Mouse (Mus musculus): Measurements from ENCODE around the gene Fnbp1. TPM values are rescaled to one million over a fixed set of nuclear protein-coding genes. Genes with fewer than 3 reads are reported as not detected.

Fnbp1 gene
- total RNA-seq, 2 experiments from 2014 or later, result 86.5 to 94.8 TPM

- no peak for DNase-seq (ENCODE audit: low spot score in 2 of 2)
- intact Hi-C loops (cut with DNase I), result no loop called here
Measured at GRCm38 (mm10) chr2:31056070-31056469, 85.7 kb downstream of the Fnbp1 start.

GRCm38 (mm10) chr2:31053851-31054340 lies 87.9 kb downstream of the Fnbp1 start:
- DNase-seq (ENCODE audit: low spot score in 2 of 2), result no peak
- intact Hi-C loops (cut with DNase I), result no loop called here

- intact Hi-C loops (cut with DNase I), result no loop called here
Measured at GRCm38 (mm10) chr2:31053426-31053825, 88.4 kb downstream of the Fnbp1 start.

GRCm38 (mm10) chr2:31052441-31052840 lies 89.4 kb downstream of the Fnbp1 start:
- DNase-seq (ENCODE audit: low spot score in 2 of 2), result no peak
- intact Hi-C loops (cut with DNase I), result no loop called here

More at GRCm38 (mm10) chr2:31053426-31053825, 88.4 kb downstream of the Fnbp1 start:
- no peak for DNase-seq (ENCODE audit: low spot score in 2 of 2)

- no peak for DNase-seq (ENCODE audit: low spot score in 2 of 2)
- intact Hi-C loops (cut with DNase I), result no loop called here
Measured at GRCm38 (mm10) chr2:31048037-31048436, 93.8 kb downstream of the Fnbp1 start.

GRCm38 (mm10) chr2:31043856-31044255 lies 98.0 kb downstream of the Fnbp1 start:
- no peak for DNase-seq (ENCODE audit: low spot score in 2 of 2)
- intact Hi-C loops (cut with DNase I), result no loop called here

- intact Hi-C loops (cut with DNase I), result no loop called here
- no peak for DNase-seq (ENCODE audit: low spot score in 2 of 2)
Measured at GRCm38 (mm10) chr2:31042881-31043280, 98.9 kb downstream of the Fnbp1 start.

- peak in 1 of 2 experiments; percentile 33 for DNase-seq (ENCODE audit: low spot score in 2 of 2)
- intact Hi-C loops (cut with DNase I), result no loop called here
Measured at GRCm38 (mm10) chr2:31041386-31041785, 100.4 kb downstream of the Fnbp1 start.

GRCm38 (mm10) chr2:31040487-31040886 lies 101.3 kb downstream of the Fnbp1 start:
- intact Hi-C loops (cut with DNase I), result no loop called here
- no peak for DNase-seq (ENCODE audit: low spot score in 2 of 2)

GRCm38 (mm10) chr2:31040043-31040442 lies 101.8 kb downstream of the Fnbp1 start:
- DNase-seq (ENCODE audit: low spot score in 2 of 2), result no peak
- intact Hi-C loops (cut with DNase I), result no loop called here

- intact Hi-C loops (cut with DNase I), result no loop called here
- DNase-seq (ENCODE audit: low spot score in 2 of 2), result no peak
Measured at GRCm38 (mm10) chr2:31036811-31037210, 105.0 kb downstream of the Fnbp1 start.

GRCm38 (mm10) chr2:31031972-31032371 lies 109.8 kb downstream of the Fnbp1 start:
- intact Hi-C loops (cut with DNase I), result no loop called here
- no peak for DNase-seq (ENCODE audit: low spot score in 2 of 2)

GRCm38 (mm10) chr2:31026642-31027041 lies 115.2 kb downstream of the Fnbp1 start:
- no peak for DNase-seq (ENCODE audit: low spot score in 2 of 2)
- intact Hi-C loops (cut with DNase I), result loop anchor here (5.0 kb wide), 1 partner anchor 41 kb away; no protein-coding TSS in a partner anchor

GRCm38 (mm10) chr2:31025458-31025857 lies 116.3 kb downstream of the Fnbp1 start:
- intact Hi-C loops (cut with DNase I), result loop anchor here (5.0 kb wide), 1 partner anchor 42 kb away; no protein-coding TSS in a partner anchor

GRCm38 (mm10) chr2:31024618-31025370 lies 117.0 kb downstream of the Fnbp1 start:
- intact Hi-C loops (cut with DNase I), result loop anchor here (5.0 kb wide), 2 partner anchors 43 to 128 kb away; partner anchors contain the start of gene Gpr107
- peak; percentile 42 to 51 for DNase-seq (ENCODE audit: low spot score in 2 of 2)

More at GRCm38 (mm10) chr2:31025458-31025857, 116.3 kb downstream of the Fnbp1 start:
- DNase-seq (ENCODE audit: low spot score in 2 of 2), result no peak

- intact Hi-C loops (cut with DNase I), result loop anchor here (5.0 kb wide), 1 partner anchor 128 kb away; the partner anchor contains the start of gene Gpr107
- DNase-seq (ENCODE audit: low spot score in 2 of 2), result no peak
Measured at GRCm38 (mm10) chr2:31023940-31024339, 117.9 kb downstream of the Fnbp1 start.

GRCm38 (mm10) chr2:31020202-31020601 lies 121.6 kb downstream of the Fnbp1 start:
- intact Hi-C loops (cut with DNase I), result loop anchor here (5.0 kb wide), 1 partner anchor 132 kb away; the partner anchor contains the start of gene Gpr107
- DNase-seq (ENCODE audit: low spot score in 2 of 2), result no peak

- intact Hi-C loops (cut with DNase I), result loop anchor here (10.0 kb wide), 1 partner anchor 286 kb away; no protein-coding TSS in a partner anchor
- no peak for DNase-seq (ENCODE audit: low spot score in 2 of 2)
Measured at GRCm38 (mm10) chr2:31019011-31019410, 122.8 kb downstream of the Fnbp1 start.

- intact Hi-C loops (cut with DNase I), result loop anchor here (10.0 kb wide), 1 partner anchor 286 kb away; no protein-coding TSS in a partner anchor
- DNase-seq (ENCODE audit: low spot score in 2 of 2), result no peak
Measured at GRCm38 (mm10) chr2:31018519-31018918, 123.3 kb downstream of the Fnbp1 start.

- DNase-seq (ENCODE audit: low spot score in 2 of 2), result no peak
- intact Hi-C loops (cut with DNase I), result loop anchor here (10.0 kb wide), 1 partner anchor 287 kb away; no protein-coding TSS in a partner anchor
Measured at GRCm38 (mm10) chr2:31017625-31018317, 124.0 kb downstream of the Fnbp1 start.

All from left cerebral cortex, postnatal 36 days (tissue).